Mouse (Mus musculus) hindbrain, embryonic 10.5 days (tissue): ENCODE results near the gene Mocs3. TPM values are rescaled to one million over a fixed set of nuclear protein-coding genes. Genes with fewer than 3 reads are reported as not detected.

ENCODE experiments used
- DNase-seq: peaks from one replicate; pipeline ENCODE4 v3.0.0-alpha.2; 2017; ENCODE audit warnings: low spot score
- H3K27ac ChIP-seq: fragments of 300-500 bp; sonication (generic); 2 replicates; pipeline ENCODE4 v1.5.1; 2016; ENCODE audit warnings: mild to moderate bottlenecking, moderate library complexity
- H3K27me3 ChIP-seq: fragments of 300-500 bp; sonication (generic); 2 replicates; pipeline ENCODE4 v1.6.1; 2016; ENCODE audit warnings: mild to moderate bottlenecking; ENCODE audit not compliant: poor library complexity, insufficient read depth, severe bottlenecking
- H3K36me3 ChIP-seq: fragments of 300-500 bp; sonication (generic); 2 replicates; pipeline ENCODE4 v1.6.1; 2016; ENCODE audit warnings: mild to moderate bottlenecking, moderate library complexity
- H3K4me1 ChIP-seq: fragments of 300-500 bp; sonication (generic); replicated peaks from 2 replicates; pipeline ENCODE4 v1.6.1; 2016; ENCODE audit warnings: mild to moderate bottlenecking
- H3K4me3 ChIP-seq: fragments of 300-500 bp; sonication (generic); 2 replicates; pipeline ENCODE4 v1.5.1; 2016; ENCODE audit warnings: mild to moderate bottlenecking, moderate library complexity
- H3K9me3 ChIP-seq: fragments of 300-500 bp; sonication (generic); 2 replicates; pipeline ENCODE4 v1.6.1; 2016; ENCODE audit warnings: mild to moderate bottlenecking, moderate library complexity
- WGBS: fragments of 180-500 bp; shearing (Covaris S2); methylation state at CpG from one replicate; pipeline ENCODE4 v1.1.7; 2016; 5-methylcytosine and 5-hydroxymethylcytosine counted together
- polyA plus RNA-seq: library from polyadenylated mRNA; unstranded; fragments of >200 nt; fragmentation: Nextera tagmentation; extraction: Ambion mirVana; gene quantifications from 2 replicates; pipeline ENCODE4 v1.2.1, GENCODE M21; 2016

Gene Mocs3
- 7.0 and 7.6 TPM in 2 replicates for polyA plus RNA-seq

- H3K27ac ChIP-seq = peak within 1 kb of the TSS; percentile 98
Observed at GRCm38 (mm10) chr2:168230026-168230728, at the start of gene Mocs3, which contains the start of the genes Gm20716 and Dpm1. Mocs3 (plus strand) TSS chr2:168230622. Gm20716 (minus strand) TSS chr2:168230364. Dpm1 (minus strand) TSS chr2:168230591.

DNA sequence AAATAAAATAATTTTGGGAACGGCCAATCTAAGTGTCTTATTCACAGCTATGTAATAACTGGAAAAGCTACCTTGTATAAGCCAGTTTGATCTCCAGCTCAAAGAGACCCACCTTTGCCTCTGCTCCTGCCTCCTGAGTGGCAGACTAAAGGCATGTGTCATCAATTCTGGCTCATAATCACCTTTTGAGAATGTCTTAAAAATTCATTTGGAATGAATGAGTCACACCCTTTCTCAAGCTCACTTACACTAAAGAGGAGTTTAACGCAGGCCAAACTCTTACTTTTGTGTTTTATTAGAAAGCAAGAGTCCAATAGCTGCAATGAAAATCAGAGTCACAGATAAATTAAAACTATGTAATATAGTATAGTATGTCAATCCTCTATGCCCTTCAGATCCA, 38.6 kb upstream of the Mocs3 start:
- Histone ChIP-seq H3K9me3 (no peaks in the 10 kb centered on the region), H3K36me3 (peaks cover 87% of the 10 kb centered on the region)
- WGBS = 98% methylated on average over 2 of the region's 2 CpGs

More at GRCm38 (mm10) chr2:168230026-168230728, at the start of gene Mocs3, which contains the start of the genes Gm20716 and Dpm1:
- DNase-seq = peak; percentile 92
- Histone ChIP-seq H3K36me3 (peaks cover 60% of the 10 kb centered on the region), H3K27me3 (no peaks in the 10 kb centered on the region), H3K9me3 (no peaks in the 10 kb centered on the region), H3K4me1 (peaks cover 37% of the 10 kb centered on the region), H3K4me3 (peak within 1 kb of the TSS; percentile 100)
- under 1% methylated on average over 73 of the region's 73 CpGs for WGBS

DNA sequence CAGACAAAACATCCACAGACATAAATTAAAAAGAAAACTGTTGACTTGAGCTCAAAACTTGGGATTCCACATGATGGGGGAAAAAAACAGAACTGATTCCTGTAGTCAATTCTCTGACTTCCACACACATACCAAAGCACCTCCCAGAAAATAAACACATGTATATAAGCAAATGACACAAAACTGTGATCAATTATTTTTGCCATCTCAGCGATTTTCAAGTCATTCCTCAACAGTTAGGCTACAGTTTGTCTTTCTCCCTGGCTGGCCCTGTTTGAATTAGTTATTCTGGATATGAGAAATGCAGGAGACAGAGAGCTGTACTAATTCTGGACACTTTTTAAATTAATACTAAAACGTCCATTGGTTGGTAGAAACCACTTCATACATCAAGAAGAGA, 36.7 kb upstream of the Mocs3 start:
- no peak for DNase-seq
- Histone ChIP-seq H3K36me3 (peaks cover 87% of the 10 kb centered on the region), H3K27ac (no peak overlapping the region), H3K27me3 (no peaks in the 10 kb centered on the region), H3K4me3 (no peak overlapping the region), H3K9me3 (no peaks in the 10 kb centered on the region), H3K4me1 (peaks cover 27% of the 10 kb centered on the region)
- 80% methylated on average over 2 of the region's 2 CpGs for WGBS

More for the DNA sequence above, 38.6 kb upstream of the Mocs3 start:
- DNase-seq = no peak
- Histone ChIP-seq H3K27me3 (no peaks in the 10 kb centered on the region), H3K4me1 (peaks cover 19% of the 10 kb centered on the region; the same call in 1 of the 2 replicates), H3K4me3 (no peak overlapping the region), H3K27ac (no peak overlapping the region)

GRCm38 (mm10) chr2:168195721-168196120, 34.7 kb upstream of the Mocs3 start:
- 59% methylated on average over 2 of the region's 2 CpGs for WGBS
- peaks cover 94% of the 10 kb centered on the region for H3K36me3 ChIP-seq
- no peak overlapping the region for H3K4me3 ChIP-seq
- no peaks in the 10 kb centered on the region for H3K27me3 ChIP-seq
- H3K9me3 ChIP-seq = no peaks in the 10 kb centered on the region
- peaks cover 42% of the 10 kb centered on the region for H3K4me1 ChIP-seq
- no peak overlapping the region for H3K27ac ChIP-seq
- no peak for DNase-seq

DNA sequence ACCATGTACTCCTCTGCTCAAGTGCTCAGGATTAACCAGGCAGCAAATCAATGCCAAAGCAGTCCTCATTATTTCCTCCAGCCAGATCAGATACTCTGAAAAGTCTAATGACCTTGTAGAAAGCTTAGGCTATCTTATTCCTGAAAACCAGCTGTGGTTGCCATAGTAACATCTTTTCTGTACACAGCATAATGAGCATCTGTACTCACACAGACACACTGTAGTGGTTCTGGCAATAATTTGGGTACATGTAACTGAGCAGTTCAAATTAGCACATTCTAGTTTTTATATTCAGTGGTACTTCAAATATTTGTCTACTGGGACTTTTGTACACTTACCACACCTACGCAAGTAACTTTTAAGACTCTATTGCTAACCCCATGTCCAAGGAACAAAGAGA, 32.0 kb upstream of the Mocs3 start:
- Histone ChIP-seq H3K36me3 (peaks cover 92% of the 10 kb centered on the region), H3K4me3 (no peak overlapping the region), H3K9me3 (no peaks in the 10 kb centered on the region), H3K27ac (no peak overlapping the region), H3K4me1 (peaks cover 41% of the 10 kb centered on the region), H3K27me3 (no peaks in the 10 kb centered on the region)
- DNase-seq = no peak
- WGBS = 97% methylated on average over 1 of the region's 1 CpGs

DNA sequence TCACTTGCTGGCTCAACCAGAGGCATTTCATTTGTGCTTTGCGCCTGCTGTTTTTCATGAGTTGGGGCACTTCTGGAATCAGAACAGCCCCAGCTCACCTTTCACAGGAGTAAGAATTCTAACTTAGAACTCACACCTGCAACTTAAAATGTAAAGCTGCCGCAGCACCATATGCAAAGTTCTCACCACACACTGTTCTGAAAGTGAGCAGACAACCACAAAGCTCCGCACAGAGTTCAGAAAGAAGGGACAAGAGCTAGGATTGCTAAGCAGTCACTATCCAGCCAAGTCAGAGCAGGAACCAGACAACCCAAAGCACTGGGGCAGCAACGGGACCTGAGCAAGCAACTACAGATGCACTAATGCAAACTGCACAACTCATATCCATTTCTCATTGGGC, 30.9 kb upstream of the Mocs3 start:
- Histone ChIP-seq H3K9me3 (no peaks in the 10 kb centered on the region), H3K36me3 (peaks cover 93% of the 10 kb centered on the region), H3K27ac (no peak overlapping the region), H3K4me1 (peaks cover 46% of the 10 kb centered on the region), H3K27me3 (no peaks in the 10 kb centered on the region), H3K4me3 (no peak overlapping the region)
- DNase-seq = no peak
- WGBS = 91% methylated on average over 4 of the region's 4 CpGs

GRCm38 (mm10) chr2:168200014-168200691, 30.3 kb upstream of the Mocs3 start:
- Histone ChIP-seq H3K27me3 (no peaks in the 10 kb centered on the region), H3K27ac (no peak overlapping the region), H3K9me3 (no peaks in the 10 kb centered on the region), H3K36me3 (peaks cover 92% of the 10 kb centered on the region), H3K4me3 (no peak overlapping the region), H3K4me1 (peaks cover 53% of the 10 kb centered on the region)
- 89% methylated on average over 5 of the region's 5 CpGs for WGBS
- no peak for DNase-seq

GRCm38 (mm10) chr2:168204476-168204999, 25.9 kb upstream of the Mocs3 start:
- DNase-seq = no peak
- peaks cover 67% of the 10 kb centered on the region for H3K36me3 ChIP-seq

GRCm38 (mm10) chr2:168205265-168205664, 25.2 kb upstream of the Mocs3 start:
- peaks cover 69% of the 10 kb centered on the region for H3K36me3 ChIP-seq
- H3K4me1 ChIP-seq = peaks cover 36% of the 10 kb centered on the region
- H3K4me3 ChIP-seq = peak overlapping the region; percentile 99
- H3K9me3 ChIP-seq = no peaks in the 10 kb centered on the region
- no peaks in the 10 kb centered on the region for H3K27me3 ChIP-seq
- peak; percentile 90 for DNase-seq
- 6% methylated on average over 6 of the region's 6 CpGs for WGBS
- peak overlapping the region; percentile 100 for H3K27ac ChIP-seq

More at GRCm38 (mm10) chr2:168204476-168204999, 25.9 kb upstream of the Mocs3 start:
- H3K4me3 ChIP-seq = peak overlapping the region; percentile 99
- WGBS = 94% methylated on average over 8 of the region's 8 CpGs
- no peaks in the 10 kb centered on the region for H3K9me3 ChIP-seq
- H3K4me1 ChIP-seq = peaks cover 41% of the 10 kb centered on the region
- H3K27ac ChIP-seq = no peak overlapping the region
- H3K27me3 ChIP-seq = no peaks in the 10 kb centered on the region

DNA sequence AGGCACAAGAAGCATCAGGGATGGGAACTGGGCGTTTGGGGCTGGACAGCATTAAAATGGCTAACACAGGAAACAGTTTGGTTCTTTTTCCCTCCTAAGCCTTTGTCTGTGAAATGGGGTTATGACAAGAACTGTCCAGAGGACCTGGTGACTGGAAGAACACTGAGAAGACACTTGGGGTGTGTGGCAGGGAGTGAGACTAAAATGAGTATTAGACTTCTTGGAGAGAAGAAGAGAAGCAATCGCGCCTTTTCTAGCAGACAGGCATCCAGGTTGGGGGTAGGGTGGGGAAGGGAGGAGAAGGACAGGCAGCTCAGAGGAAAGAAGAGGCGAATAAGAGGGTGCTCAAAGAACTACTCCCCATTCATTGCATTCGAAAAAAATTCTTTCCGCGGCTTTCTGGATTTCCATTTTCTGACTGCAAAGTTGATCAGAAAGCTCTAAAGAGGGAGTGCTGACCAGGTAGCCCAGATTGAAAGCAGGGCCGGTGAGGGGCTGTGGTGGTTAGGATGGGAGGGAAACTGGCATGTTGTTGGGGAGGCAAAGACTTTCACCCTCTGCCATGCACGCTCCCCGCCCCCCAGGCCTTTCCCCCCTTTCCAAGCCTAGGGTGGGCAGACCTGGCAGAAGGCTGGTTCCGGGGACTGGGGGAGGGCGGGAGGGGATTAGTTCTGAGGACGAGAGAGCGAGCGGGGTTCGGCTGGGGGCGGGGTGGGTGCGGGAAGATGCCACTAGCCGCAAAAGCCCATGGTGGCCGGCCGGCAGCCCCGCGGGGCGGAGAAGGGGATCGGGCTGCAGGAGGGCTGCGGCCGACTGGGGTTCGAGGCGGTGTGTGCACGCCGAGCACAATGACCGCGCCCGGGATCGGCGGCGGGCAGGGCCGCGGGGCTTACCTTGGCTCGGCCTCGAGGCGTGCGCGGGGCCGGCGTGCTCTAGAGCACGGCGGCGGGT, 24.5 kb upstream of the Mocs3 start:
- DNase-seq = peak; percentile 46
- Histone ChIP-seq H3K4me3 (peak overlapping the region; percentile 99), H3K4me1 (peaks cover 29% of the 10 kb centered on the region), H3K27ac (peak overlapping the region; percentile 100), H3K27me3 (no peaks in the 10 kb centered on the region), H3K36me3 (peaks cover 69% of the 10 kb centered on the region), H3K9me3 (no peaks in the 10 kb centered on the region)
- under 1% methylated on average over 49 of the region's 49 CpGs for WGBS

DNA sequence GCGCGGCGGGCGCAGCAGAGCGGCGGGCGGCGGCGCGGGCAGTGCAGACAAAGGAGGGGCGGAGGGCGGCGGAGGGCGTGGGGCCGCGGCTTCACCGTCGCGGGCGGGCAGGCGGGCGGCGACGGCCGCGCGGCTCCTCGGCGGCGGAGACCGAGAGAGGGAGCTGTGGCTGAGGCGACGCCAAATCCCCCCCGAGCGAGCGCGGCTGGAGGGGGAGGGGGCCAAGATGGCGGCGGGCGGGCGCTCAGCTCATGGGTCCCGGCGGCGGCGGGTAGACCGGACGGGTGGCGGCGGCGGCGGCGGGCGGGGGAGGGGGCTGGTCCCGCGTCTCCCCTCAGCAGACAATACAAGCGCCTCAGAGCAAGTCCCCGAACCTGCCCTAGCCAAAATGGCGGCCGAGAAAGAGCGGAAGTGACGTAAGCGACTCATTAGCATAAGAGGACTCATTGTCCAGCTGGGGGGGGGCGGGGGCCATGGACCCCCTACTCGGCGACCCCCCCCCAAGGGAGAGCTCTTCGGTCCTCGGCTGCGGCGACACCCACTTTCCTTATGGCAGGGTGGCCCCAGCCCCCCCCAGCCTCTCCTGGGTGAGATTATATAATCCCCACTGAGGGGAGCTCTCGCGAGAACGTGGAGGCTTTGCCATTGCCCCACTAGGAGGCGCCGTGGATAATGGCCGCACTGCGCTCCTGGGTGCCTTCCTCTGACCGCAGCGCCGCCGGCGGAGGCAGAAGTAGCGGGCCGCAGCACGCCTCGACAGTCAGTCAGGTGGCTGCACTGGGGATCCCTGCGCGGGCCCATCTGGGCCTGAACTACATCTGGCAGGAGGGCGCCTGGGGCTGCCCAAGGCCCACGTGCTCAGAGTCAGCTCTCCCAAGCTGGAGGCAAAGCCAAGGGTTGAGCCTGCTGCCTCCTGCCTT, 23.4 kb upstream of the Mocs3 start, which contains the start of gene Adnp:
TSS of gene Adnp (minus strand) at position 388 of the 920 bp plus-strand sequence.
- no peaks in the 10 kb centered on the region for H3K27me3 ChIP-seq
- H3K36me3 ChIP-seq = peaks cover 72% of the 10 kb centered on the region
- H3K27ac ChIP-seq = peak within 1 kb of the TSS; percentile 100
- DNase-seq = peak; percentile 99
- H3K4me3 ChIP-seq = peak within 1 kb of the TSS; percentile 99
- H3K4me1 ChIP-seq = peaks cover 26% of the 10 kb centered on the region
- WGBS = under 1% methylated on average over 89 of the region's 89 CpGs
- no peaks in the 10 kb centered on the region for H3K9me3 ChIP-seq
